Mouse (Mus musculus): ENCODE results near the gene Evc. TPM values are rescaled to one million over a fixed set of nuclear protein-coding genes. Genes with fewer than 3 reads are reported as not detected.

Evc gene
- polyA plus RNA-seq, 1 experiment from 2014 or later, result 35.5 TPM

- H3K36me3 ChIP-seq, result peaks cover 14% of the 10 kb centered on the region
- peaks cover 49% of the 10 kb centered on the region for H3K4me1 ChIP-seq
- H3K27me3 ChIP-seq, result no peaks in the 10 kb centered on the region
- peak within 1 kb of the TSS; percentile 70 for H3K4me2 ChIP-seq
- WGBS, result 0% methylated on average over 27 of the region's 27 CpGs
- H3K9me3 ChIP-seq, result no peaks in the 10 kb centered on the region
- peak within 1 kb of the TSS; percentile 80 for H3K4me3 ChIP-seq
- peak; percentile 53 for ATAC-seq (ENCODE audit: insufficient number of reproducible peaks, insufficient read depth, low FRiP score, low TSS enrichment, low read depth)
- H3K9ac ChIP-seq, result peak within 1 kb of the TSS; percentile 89
- peak within 1 kb of the TSS; percentile 94 for H3K27ac ChIP-seq
These were observed 1.6 kb upstream of the Evc start, which contains the start of gene Evc2 for GRCm38 (mm10) chr5:37338288-37338687. Evc2 (plus strand) TSS chr5:37338499.

DNA sequence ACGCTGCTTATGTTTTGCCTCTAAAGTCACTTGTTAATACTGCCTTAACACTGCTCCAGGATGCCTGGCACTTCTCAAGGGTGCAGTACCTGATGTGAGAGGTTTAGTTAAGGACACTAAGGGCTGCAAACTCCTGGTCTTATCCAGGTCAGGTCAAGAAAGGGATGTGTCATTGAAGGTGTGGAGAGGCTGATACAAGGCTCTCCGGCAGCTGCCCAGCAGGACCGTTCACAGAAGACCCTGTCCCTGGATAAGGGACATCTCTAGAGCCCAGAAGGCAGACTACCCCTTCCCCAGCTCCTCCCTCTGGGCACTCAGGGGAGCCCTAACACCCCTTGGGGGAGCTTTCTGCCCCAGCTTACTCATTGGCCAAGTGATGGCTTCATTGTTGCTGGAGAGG lies 1.0 kb upstream of the Evc start:
- Histone ChIP-seq H3K36me3 (peaks cover 15% of the 10 kb centered on the region; the same call in 1 of the 2 replicates), H3K4me3 (peak overlapping the region; percentile 68), H3K27me3 (no peaks in the 10 kb centered on the region), H3K27ac (peak overlapping the region; percentile 94), H3K4me1 (peaks cover 49% of the 10 kb centered on the region), H3K9ac (peak overlapping the region; percentile 84), H3K4me2 (peak overlapping the region; percentile 70), H3K9me3 (no peaks in the 10 kb centered on the region)
- 71% methylated on average over 3 of the region's 3 CpGs for WGBS
- no peak for ATAC-seq (ENCODE audit: insufficient number of reproducible peaks, insufficient read depth, low FRiP score, low TSS enrichment, low read depth)

DNA sequence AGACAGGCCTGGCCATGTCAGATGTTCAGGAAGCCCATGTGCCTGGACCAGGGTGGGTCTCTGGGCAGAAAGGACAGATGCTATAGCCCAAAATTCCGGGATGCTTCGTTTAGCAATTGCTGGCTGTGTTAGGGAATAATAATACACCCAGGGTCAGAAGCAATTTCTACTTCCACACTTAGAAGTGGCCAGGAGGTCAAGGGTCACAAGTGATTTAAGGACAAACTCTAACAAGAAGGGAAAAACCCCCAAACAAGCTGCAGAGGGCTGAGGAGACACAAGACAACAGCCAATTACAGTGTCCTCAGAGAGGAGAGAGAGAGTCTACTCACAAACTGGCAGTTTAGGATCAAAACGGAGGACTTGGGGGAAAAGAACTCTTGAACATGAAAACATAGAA lies 1.6 kb downstream of the Evc start:
- Histone ChIP-seq H3K27ac (no peak overlapping the region), H3K4me3 (no peak overlapping the region), H3K4me2 (peak overlapping the region; percentile 70), H3K36me3 (peaks cover 30% of the 10 kb centered on the region), H3K9ac (0 out of 2 replicates have a peak overlapping the region, but pooled peaks have one; percentile 21), H3K4me1 (peaks cover 49% of the 10 kb centered on the region), H3K9me3 (no peaks in the 10 kb centered on the region), H3K27me3 (no peaks in the 10 kb centered on the region)
- WGBS, result 55% methylated on average over 3 of the region's 3 CpGs
- ATAC-seq (ENCODE audit: insufficient number of reproducible peaks, insufficient read depth, low FRiP score, low TSS enrichment, low read depth), result no peak

DNA sequence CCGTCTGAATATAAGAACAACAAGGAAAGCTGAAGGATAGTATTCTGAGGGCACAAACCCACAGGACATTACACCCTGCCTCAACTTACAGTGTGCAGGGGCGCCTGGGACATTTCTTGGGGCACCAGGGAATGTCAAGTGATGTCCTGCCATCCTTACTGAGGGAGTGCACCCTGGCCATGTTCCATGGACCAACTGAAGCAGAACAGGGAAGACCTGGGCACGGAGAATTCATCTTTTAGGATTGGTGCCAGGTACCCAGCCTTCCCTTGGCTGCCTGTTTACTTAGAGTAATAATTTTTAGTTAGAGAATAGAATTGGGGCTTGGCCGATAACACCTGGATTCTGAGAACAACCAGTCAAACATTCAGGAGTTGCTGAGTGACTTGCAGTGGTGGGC lies 4.6 kb downstream of the Evc start:
- Histone ChIP-seq H3K4me2 (no peak overlapping the region), H3K9ac (no peak overlapping the region), H3K27me3 (no peaks in the 10 kb centered on the region), H3K4me3 (no peak overlapping the region), H3K4me1 (peaks cover 24% of the 10 kb centered on the region), H3K27ac (no peak overlapping the region), H3K36me3 (peaks cover 56% of the 10 kb centered on the region), H3K9me3 (no peaks in the 10 kb centered on the region)
- ATAC-seq (ENCODE audit: insufficient number of reproducible peaks, insufficient read depth, low FRiP score, low TSS enrichment, low read depth), result no peak
- 78% methylated on average over 4 of the region's 4 CpGs for WGBS

GRCm38 (mm10) chr5:37331133-37331505 lies 5.6 kb downstream of the Evc start:
- Histone ChIP-seq H3K4me2 (no peak overlapping the region), H3K4me1 (peaks cover 20% of the 10 kb centered on the region), H3K36me3 (peaks cover 65% of the 10 kb centered on the region), H3K27me3 (no peaks in the 10 kb centered on the region), H3K4me3 (no peak overlapping the region), H3K27ac (no peak overlapping the region), H3K9me3 (no peaks in the 10 kb centered on the region), H3K9ac (no peak overlapping the region)
- ATAC-seq (ENCODE audit: insufficient number of reproducible peaks, insufficient read depth, low FRiP score, low TSS enrichment, low read depth), result no peak
- WGBS, result 93% methylated on average over 2 of the region's 2 CpGs

- Histone ChIP-seq H3K4me1 (peaks cover 14% of the 10 kb centered on the region), H3K27ac (no peak overlapping the region), H3K9ac (no peak overlapping the region), H3K4me2 (no peak overlapping the region), H3K27me3 (no peaks in the 10 kb centered on the region), H3K36me3 (peaks cover 70% of the 10 kb centered on the region), H3K4me3 (no peak overlapping the region), H3K9me3 (no peaks in the 10 kb centered on the region)
- WGBS, result 86% methylated on average over 8 of the region's 8 CpGs
- no peak for ATAC-seq (ENCODE audit: insufficient number of reproducible peaks, insufficient read depth, low FRiP score, low TSS enrichment, low read depth)
These were observed 6.1 kb downstream of the Evc start for GRCm38 (mm10) chr5:37330449-37331132.

- 87% methylated on average over 6 of the region's 6 CpGs for WGBS
- no peak for ATAC-seq (ENCODE audit: insufficient number of reproducible peaks, insufficient read depth, low FRiP score, low TSS enrichment, low read depth)
- Histone ChIP-seq H3K4me1 (no peaks in the 10 kb centered on the region), H3K4me3 (no peak overlapping the region), H3K36me3 (peaks cover 94% of the 10 kb centered on the region), H3K4me2 (no peak overlapping the region), H3K27me3 (no peaks in the 10 kb centered on the region), H3K27ac (no peak overlapping the region), H3K9ac (no peak overlapping the region), H3K9me3 (no peaks in the 10 kb centered on the region)
These were observed 10.0 kb downstream of the Evc start for GRCm38 (mm10) chr5:37326675-37327074.

GRCm38 (mm10) chr5:37320761-37321160 lies 15.9 kb downstream of the Evc start:
- H3K4me2 ChIP-seq, result no peak overlapping the region
- no peak overlapping the region for H3K9ac ChIP-seq
- ATAC-seq (ENCODE audit: insufficient number of reproducible peaks, insufficient read depth, low FRiP score, low TSS enrichment, low read depth), result no peak
- no peak overlapping the region for H3K27ac ChIP-seq
- H3K27me3 ChIP-seq, result no peaks in the 10 kb centered on the region
- H3K4me1 ChIP-seq, result no peaks in the 10 kb centered on the region
- peaks cover 2% of the 10 kb centered on the region for H3K9me3 ChIP-seq
- H3K36me3 ChIP-seq, result peaks cover 97% of the 10 kb centered on the region
- no peak overlapping the region for H3K4me3 ChIP-seq
- 88% methylated on average over 4 of the region's 4 CpGs for WGBS

GRCm38 (mm10) chr5:37320174-37320573 lies 16.5 kb downstream of the Evc start:
- no peak overlapping the region for H3K4me2 ChIP-seq
- H3K27ac ChIP-seq, result no peak overlapping the region
- H3K36me3 ChIP-seq, result peaks cover 97% of the 10 kb centered on the region
- H3K4me3 ChIP-seq, result no peak overlapping the region
- peaks cover 7% of the 10 kb centered on the region for H3K9me3 ChIP-seq
- 78% methylated on average over 3 of the region's 3 CpGs for WGBS
- no peak for ATAC-seq (ENCODE audit: insufficient number of reproducible peaks, insufficient read depth, low FRiP score, low TSS enrichment, low read depth)
- H3K9ac ChIP-seq, result no peak overlapping the region
- no peaks in the 10 kb centered on the region for H3K27me3 ChIP-seq
- no peaks in the 10 kb centered on the region for H3K4me1 ChIP-seq

DNA sequence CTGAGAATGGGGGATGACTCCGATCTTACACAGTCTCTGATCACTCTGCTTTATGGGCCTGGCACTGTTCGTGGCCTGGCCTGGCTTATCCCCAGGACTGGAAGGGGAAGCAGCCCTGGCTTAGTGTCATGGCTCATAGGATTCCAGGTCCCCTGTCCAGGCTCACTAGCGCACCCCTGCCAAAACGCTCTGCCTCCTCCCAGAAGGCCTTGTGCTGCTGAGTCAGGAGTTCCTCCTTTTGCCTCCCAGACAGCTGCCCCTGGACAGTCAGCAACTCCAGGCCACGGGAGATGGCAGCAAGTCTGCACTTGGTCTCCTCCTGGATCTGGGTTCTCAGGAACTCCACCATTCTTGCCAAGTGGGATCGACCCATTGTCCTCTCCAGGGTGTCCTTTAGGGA lies 18.0 kb downstream of the Evc start:
- 91% methylated on average over 6 of the region's 6 CpGs for WGBS
- H3K36me3 ChIP-seq, result peaks cover 97% of the 10 kb centered on the region
- no peak overlapping the region for H3K4me2 ChIP-seq
- no peaks in the 10 kb centered on the region for H3K4me1 ChIP-seq
- no peak overlapping the region for H3K9ac ChIP-seq
- ATAC-seq (ENCODE audit: insufficient number of reproducible peaks, insufficient read depth, low FRiP score, low TSS enrichment, low read depth), result no peak
- H3K27me3 ChIP-seq, result no peaks in the 10 kb centered on the region
- no peak overlapping the region for H3K27ac ChIP-seq
- no peak overlapping the region for H3K4me3 ChIP-seq
- H3K9me3 ChIP-seq, result peaks cover 13% of the 10 kb centered on the region

- Histone ChIP-seq H3K27ac (no peak overlapping the region), H3K4me3 (no peak overlapping the region), H3K4me2 (no peak overlapping the region), H3K9me3 (peaks cover 13% of the 10 kb centered on the region), H3K4me1 (no peaks in the 10 kb centered on the region), H3K9ac (no peak overlapping the region), H3K36me3 (peaks cover 96% of the 10 kb centered on the region), H3K27me3 (no peaks in the 10 kb centered on the region)
- ATAC-seq (ENCODE audit: insufficient number of reproducible peaks, insufficient read depth, low FRiP score, low TSS enrichment, low read depth), result no peak
- 83% methylated on average over 12 of the region's 12 CpGs for WGBS
These were observed 23.5 kb downstream of the Evc start for GRCm38 (mm10) chr5:37312980-37313722.

GRCm38 (mm10) chr5:37310026-37310425 lies 26.7 kb downstream of the Evc start:
- H3K27me3 ChIP-seq, result no peaks in the 10 kb centered on the region
- H3K4me2 ChIP-seq, result no peak overlapping the region
- H3K9ac ChIP-seq, result no peak overlapping the region
- no peak overlapping the region for H3K4me3 ChIP-seq
- H3K27ac ChIP-seq, result no peak overlapping the region
- ATAC-seq (ENCODE audit: insufficient number of reproducible peaks, insufficient read depth, low FRiP score, low TSS enrichment, low read depth), result no peak
- H3K36me3 ChIP-seq, result peaks cover 92% of the 10 kb centered on the region
- H3K9me3 ChIP-seq, result peaks cover 4% of the 10 kb centered on the region; the same call in 1 of the 2 replicates
- H3K4me1 ChIP-seq, result no peaks in the 10 kb centered on the region
- 89% methylated on average over 9 of the region's 9 CpGs for WGBS
